Mouse (Mus musculus): ENCODE results near the gene Gmpr. TPM values are rescaled to one million over a fixed set of nuclear protein-coding genes. Genes with fewer than 3 reads are reported as not detected.

Gene Gmpr
- total and polyA plus RNA-seq, 2 experiments from 2014 or later = 195 to 282 TPM

DNA sequence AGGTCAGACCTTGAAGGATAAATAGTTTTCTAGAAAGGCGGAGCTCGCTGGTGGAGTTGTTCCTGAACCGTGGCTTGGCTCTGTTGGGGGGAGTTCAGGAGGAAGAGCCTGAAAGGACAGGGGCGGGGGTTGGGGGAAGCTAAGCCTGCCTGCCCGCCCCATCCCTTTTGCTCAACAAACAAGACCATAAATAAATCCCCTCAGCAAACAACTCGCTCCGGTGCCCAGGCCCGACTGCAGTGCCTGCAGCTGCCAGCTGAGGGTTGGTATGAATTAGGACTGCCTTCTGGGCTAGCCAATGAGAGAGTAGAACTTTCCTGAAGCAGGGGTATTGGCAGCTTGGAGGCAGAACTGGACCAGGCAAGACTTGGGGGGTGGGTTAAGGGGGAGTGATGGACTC, 1.3 kb downstream of the Gmpr start:
- Histone ChIP-seq H3K4me1 (ENCODE audit: control insufficient read depth, insufficient read depth) (peaks cover 36% of the 10 kb centered on the region), H3K9ac (replicated peaks; ENCODE audit: low read depth, low read length) (peak overlapping the region; percentile 79), H3K4me3 (ENCODE audit: low read depth, low read length) (peak overlapping the region; percentile 57), H3K27me3 (ENCODE audit: control insufficient read depth, insufficient read depth, low read length) (no peaks in the 10 kb centered on the region), H3K36me3 (replicated peaks; ENCODE audit: control insufficient read depth, insufficient read depth, low read length) (no peaks in the 10 kb centered on the region), H3K9me3 (replicated peaks; ENCODE audit: control insufficient read depth, low read length) (no peaks in the 10 kb centered on the region), H3K4me2 (ENCODE audit: low read depth, low read length) (peak overlapping the region; percentile 89), H3K27ac (ENCODE audit: low read depth) (peak overlapping the region; percentile 92)
- peak; percentile 68 for ATAC-seq (ENCODE audit: insufficient read depth, low read depth)
- 2% methylated on average over 8 of the region's 8 CpGs for WGBS
- peak; percentile 85 for DNase-seq (ENCODE audit: low spot score)
- TF ChIP-seq EP300 (IDR thresholded peaks at IDR 0.05; ENCODE audit: low read depth) = no peak
- TF ChIP-seq CTCF (IDR thresholded peaks at IDR 0.05; ENCODE audit: low read depth) = peak; percentile 22

- Histone ChIP-seq H3K9me3 (replicated peaks; ENCODE audit: control insufficient read depth, low read length) (no peaks in the 10 kb centered on the region), H3K9ac (replicated peaks; ENCODE audit: low read depth, low read length) (peak overlapping the region; percentile 79), H3K4me1 (ENCODE audit: control insufficient read depth, insufficient read depth) (peaks cover 44% of the 10 kb centered on the region), H3K27ac (ENCODE audit: low read depth) (0 out of 2 replicates have a peak overlapping the region, but pooled peaks have one; percentile 4), H3K27me3 (ENCODE audit: control insufficient read depth, insufficient read depth, low read length) (no peaks in the 10 kb centered on the region), H3K4me2 (ENCODE audit: low read depth, low read length) (peak overlapping the region; percentile 89), H3K4me3 (ENCODE audit: low read depth, low read length) (peak overlapping the region; percentile 57), H3K36me3 (replicated peaks; ENCODE audit: control insufficient read depth, insufficient read depth, low read length) (no peaks in the 10 kb centered on the region)
- ATAC-seq (ENCODE audit: insufficient read depth, low read depth) (no peak), DNase-seq (ENCODE audit: low spot score) (no peak)
- 52% methylated on average over 6 of the region's 6 CpGs for WGBS
- no peak for TF ChIP-seq CTCF (IDR thresholded peaks at IDR 0.05; ENCODE audit: low read depth)
- TF ChIP-seq EP300 (IDR thresholded peaks at IDR 0.05; ENCODE audit: low read depth) = no peak
These were observed 2.1 kb downstream of the Gmpr start for GRCm38 (mm10) chr13:45509366-45509765.

GRCm38 (mm10) chr13:45511706-45512435, 4.6 kb downstream of the Gmpr start:
- no peak overlapping the region for H3K4me2 ChIP-seq (ENCODE audit: low read depth, low read length)
- no peak overlapping the region; the same call in 1 of the 2 replicates for H3K9ac ChIP-seq (replicated peaks; ENCODE audit: low read depth, low read length)
- TF ChIP-seq CTCF (IDR thresholded peaks at IDR 0.05; ENCODE audit: low read depth) (no peak), EP300 (IDR thresholded peaks at IDR 0.05; ENCODE audit: low read depth) (no peak)
- H3K9me3 ChIP-seq (replicated peaks; ENCODE audit: control insufficient read depth, low read length) = no peaks in the 10 kb centered on the region
- DNase-seq (ENCODE audit: low spot score) (no peak), ATAC-seq (ENCODE audit: insufficient read depth, low read depth) (no peak)
- H3K4me3 ChIP-seq (ENCODE audit: low read depth, low read length) = no peak overlapping the region
- H3K36me3 ChIP-seq (replicated peaks; ENCODE audit: control insufficient read depth, insufficient read depth, low read length) = peaks cover 9% of the 10 kb centered on the region
- 49% methylated on average over 6 of the region's 6 CpGs for WGBS
- H3K27me3 ChIP-seq (ENCODE audit: control insufficient read depth, insufficient read depth, low read length) = no peaks in the 10 kb centered on the region
- H3K4me1 ChIP-seq (ENCODE audit: control insufficient read depth, insufficient read depth) = peaks cover 59% of the 10 kb centered on the region
- peak overlapping the region; percentile 47 for H3K27ac ChIP-seq (ENCODE audit: low read depth)

DNA sequence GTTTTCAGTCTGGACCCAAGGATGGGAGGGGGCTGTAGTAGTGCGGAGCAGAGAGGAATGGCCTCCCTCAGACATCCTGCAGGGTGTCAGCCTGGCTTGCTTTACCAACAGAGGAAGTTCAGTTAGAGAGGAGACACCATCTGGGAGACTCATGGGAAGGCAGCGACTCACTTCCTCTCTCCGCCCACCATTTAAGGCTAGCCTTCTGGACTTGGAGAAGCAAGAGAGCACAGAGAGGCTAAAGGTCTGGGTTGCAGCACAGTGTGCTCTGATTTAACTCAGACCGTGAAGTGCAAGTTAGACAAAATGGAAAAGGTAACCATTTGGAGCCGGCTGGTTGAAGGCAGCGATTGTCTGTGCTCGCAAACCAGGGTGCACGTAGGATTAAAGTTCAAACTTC, 5.3 kb downstream of the Gmpr start:
- Histone ChIP-seq H3K27ac (ENCODE audit: low read depth) (peak overlapping the region; percentile 47), H3K9me3 (replicated peaks; ENCODE audit: control insufficient read depth, low read length) (no peaks in the 10 kb centered on the region), H3K4me2 (ENCODE audit: low read depth, low read length) (no peak overlapping the region), H3K4me3 (ENCODE audit: low read depth, low read length) (no peak overlapping the region), H3K9ac (replicated peaks; ENCODE audit: low read depth, low read length) (no peak overlapping the region), H3K4me1 (ENCODE audit: control insufficient read depth, insufficient read depth) (peaks cover 64% of the 10 kb centered on the region), H3K27me3 (ENCODE audit: control insufficient read depth, insufficient read depth, low read length) (no peaks in the 10 kb centered on the region), H3K36me3 (replicated peaks; ENCODE audit: control insufficient read depth, insufficient read depth, low read length) (peaks cover 12% of the 10 kb centered on the region)
- TF ChIP-seq EP300 (IDR thresholded peaks at IDR 0.05; ENCODE audit: low read depth) (no peak), CTCF (IDR thresholded peaks at IDR 0.05; ENCODE audit: low read depth) (no peak)
- ATAC-seq (ENCODE audit: insufficient read depth, low read depth) = no peak
- peak; percentile 67 for DNase-seq (ENCODE audit: low spot score)
- WGBS = 70% methylated on average over 8 of the region's 8 CpGs

DNA sequence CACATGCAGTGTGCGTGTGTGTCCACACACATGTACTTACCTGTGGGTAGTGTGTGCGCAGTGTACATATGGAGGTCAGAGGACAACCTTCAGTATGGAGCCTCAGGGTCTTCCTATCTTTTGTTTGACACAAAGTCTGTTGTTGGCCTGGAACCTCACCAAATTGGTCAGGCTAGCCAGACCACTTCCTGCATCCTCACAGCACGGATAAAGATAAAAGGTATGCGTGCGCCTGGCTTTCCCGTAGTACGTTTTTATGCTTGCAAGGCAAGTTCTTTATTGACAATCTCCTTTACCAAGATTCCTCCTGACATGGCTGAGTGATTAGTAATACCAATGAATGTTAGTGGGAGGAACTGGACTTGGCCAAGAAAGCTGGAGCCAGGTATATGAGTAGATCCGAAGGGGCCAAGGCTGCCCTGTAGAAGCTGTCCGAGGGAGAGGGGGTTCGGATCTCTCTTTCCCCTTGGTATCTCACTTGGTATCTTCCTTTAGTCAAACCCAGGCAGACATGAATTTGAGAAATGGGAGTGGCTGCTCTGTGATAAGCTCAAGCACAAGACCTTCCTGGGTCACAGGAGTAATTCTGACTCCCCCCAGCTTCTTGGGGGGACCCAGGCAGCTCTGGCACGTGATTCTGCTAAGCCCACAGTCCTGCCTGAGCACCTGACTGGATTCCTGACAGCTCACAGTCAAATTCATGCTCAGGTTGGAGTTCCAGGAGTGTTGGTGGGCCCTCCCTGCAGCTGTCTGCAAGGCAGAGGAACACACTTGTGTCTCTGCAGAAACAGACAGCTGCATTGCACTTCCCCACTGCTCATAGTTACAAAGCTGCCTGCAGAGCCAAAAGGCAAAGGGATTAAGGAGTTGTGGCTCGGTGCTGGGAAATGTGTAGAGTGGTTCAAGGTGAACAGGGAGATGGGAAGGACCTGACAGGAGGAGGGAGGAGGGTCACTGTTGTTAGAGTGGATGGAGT, 6.1 kb downstream of the Gmpr start:
- peaks cover 64% of the 10 kb centered on the region for H3K4me1 ChIP-seq (ENCODE audit: control insufficient read depth, insufficient read depth)
- peaks cover 20% of the 10 kb centered on the region for H3K36me3 ChIP-seq (replicated peaks; ENCODE audit: control insufficient read depth, insufficient read depth, low read length)
- ATAC-seq (ENCODE audit: insufficient read depth, low read depth) (no peak), DNase-seq (ENCODE audit: low spot score) (no peak)
- H3K9ac ChIP-seq (replicated peaks; ENCODE audit: low read depth, low read length) = no peak overlapping the region
- no peak overlapping the region for H3K4me2 ChIP-seq (ENCODE audit: low read depth, low read length)
- H3K4me3 ChIP-seq (ENCODE audit: low read depth, low read length) = no peak overlapping the region
- TF ChIP-seq CTCF (IDR thresholded peaks at IDR 0.05; ENCODE audit: low read depth) = no peak
- no peak for TF ChIP-seq EP300 (IDR thresholded peaks at IDR 0.05; ENCODE audit: low read depth)
- no peaks in the 10 kb centered on the region for H3K27me3 ChIP-seq (ENCODE audit: control insufficient read depth, insufficient read depth, low read length)
- peak overlapping the region; percentile 47; the same call in 1 of the 2 replicates for H3K27ac ChIP-seq (ENCODE audit: low read depth)
- WGBS = 47% methylated on average over 12 of the region's 12 CpGs
- no peaks in the 10 kb centered on the region for H3K9me3 ChIP-seq (replicated peaks; ENCODE audit: control insufficient read depth, low read length)

Data from heart, postnatal 0 days (tissue).